12 mouse cellular contexts compared by ENCODE assay signal in genomic region chr5:126755107-126755506, GRCm38 (mm10).
"Had no signal": no experiment of that assay in that cellular context is flagged by ENCODE, and none has a peak within 500 bp of the region (broad histone marks: within the 10 kb centered on the region; RNA-seq: fewer than 3 reads in every experiment).

No protein-coding gene starts in this region.

- DNase-seq: liver, postnatal 0 days; lung, adult 2 months; lung, postnatal 14 days; lung, postnatal 36 days; retina, postnatal 1 day; right cerebral cortex, adult 18-20 months; right cerebral cortex, postnatal 25 days; right cerebral cortex, postnatal 4 days; spleen, adult 18-20 months; thymus, adult 18-20 months; thymus, postnatal 25 days; thymus, postnatal 4 days had no signal
